Mouse (Mus musculus): ENCODE data around the gene Gpr63.

DNA sequence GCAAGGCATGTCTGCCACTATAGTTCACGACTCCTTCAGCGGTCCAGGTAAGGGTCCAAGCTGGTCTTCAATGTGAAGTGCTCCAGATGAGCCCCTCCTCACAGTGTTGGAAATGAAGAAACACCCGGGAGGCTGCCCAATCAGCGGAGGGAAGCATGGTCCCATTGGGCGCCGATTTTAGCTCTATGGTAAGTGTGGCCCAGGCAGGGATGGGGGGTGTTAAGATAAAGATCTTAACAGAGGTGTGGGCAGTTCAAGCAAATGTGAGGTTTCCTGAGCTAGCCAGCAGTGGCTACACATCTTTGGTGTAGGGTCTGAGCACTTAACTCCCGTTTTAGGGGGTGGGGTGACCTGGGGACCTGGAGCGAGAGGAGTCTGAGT, 299 bp upstream of the Gpr63 start:
- TF ChIP-seq POLR2A (IDR thresholded peaks at IDR 0.05; ENCODE audit: borderline replicate concordance, low read depth, low read length) (no peak), CTCF (IDR thresholded peaks at IDR 0.05; ENCODE audit: low read depth, low read length) (no peak)
